Mouse (Mus musculus): ENCODE data around the gene Sri.

DNA sequence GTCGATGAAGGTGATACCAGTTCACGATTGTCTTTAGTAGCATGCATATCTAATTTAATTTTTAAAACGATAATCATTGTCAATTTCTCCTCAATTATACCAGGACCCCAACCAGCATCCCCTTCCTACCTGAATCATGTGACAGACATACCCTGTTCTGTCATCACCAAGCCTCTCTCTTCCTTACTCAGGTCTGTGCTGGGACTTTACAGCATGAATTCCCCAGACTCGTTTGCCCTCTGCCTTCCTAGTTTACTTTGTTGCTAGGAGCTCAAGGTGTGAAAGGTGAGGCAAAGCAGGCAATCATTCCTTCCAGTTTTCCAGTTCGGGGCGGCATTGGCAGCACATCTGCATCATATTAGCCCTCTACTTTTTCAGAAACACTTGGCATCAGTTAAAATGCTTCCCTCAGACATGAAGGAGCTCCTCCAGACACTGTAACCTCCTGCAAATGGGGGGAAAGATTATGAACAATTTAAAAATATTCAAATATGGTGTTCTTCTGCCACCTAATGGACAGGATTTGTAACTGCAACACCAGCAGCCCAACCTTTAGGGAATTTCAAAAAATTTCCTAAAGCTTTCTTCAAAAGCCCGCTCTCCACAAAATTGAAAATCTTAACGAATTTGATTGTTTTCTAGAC is 49.4 kb upstream of the Sri start:
- TF ChIP-seq POLR2A (IDR thresholded peaks at IDR 0.05; ENCODE audit: insufficient read depth, low read depth, low read length) (no peak), CTCF (IDR thresholded peaks at IDR 0.05; ENCODE audit: insufficient read depth, low read depth, low read length) (no peak)

Measured in olfactory bulb, adult 2 months (tissue).